Mouse (Mus musculus) activated CD4-positive, CD25-positive, alpha-beta regulatory T cell, adult 4 months (primary cell): ENCODE results near the gene Alox12b. TPM values are rescaled to one million over a fixed set of nuclear protein-coding genes. Genes with fewer than 3 reads are reported as not detected.
A peak's percentile ranks its signal among the peaks of the same experiment; 100 is the strongest.

Experiments
- ATAC-seq: one replicate; pipeline ENCODE4 v1.8.0; 2017
- polyA plus RNA-seq, 2 experiments: library from polyadenylated mRNA; unstranded; fragments of 100-300 nt; shearing (Covaris generic); gene quantifications; one replicate each; pipeline ENCODE4 v1.2.1; 2017

The Alox12b gene
- polyA plus RNA-seq, 2 experiments from 2014 or later, result not detected

DNA sequence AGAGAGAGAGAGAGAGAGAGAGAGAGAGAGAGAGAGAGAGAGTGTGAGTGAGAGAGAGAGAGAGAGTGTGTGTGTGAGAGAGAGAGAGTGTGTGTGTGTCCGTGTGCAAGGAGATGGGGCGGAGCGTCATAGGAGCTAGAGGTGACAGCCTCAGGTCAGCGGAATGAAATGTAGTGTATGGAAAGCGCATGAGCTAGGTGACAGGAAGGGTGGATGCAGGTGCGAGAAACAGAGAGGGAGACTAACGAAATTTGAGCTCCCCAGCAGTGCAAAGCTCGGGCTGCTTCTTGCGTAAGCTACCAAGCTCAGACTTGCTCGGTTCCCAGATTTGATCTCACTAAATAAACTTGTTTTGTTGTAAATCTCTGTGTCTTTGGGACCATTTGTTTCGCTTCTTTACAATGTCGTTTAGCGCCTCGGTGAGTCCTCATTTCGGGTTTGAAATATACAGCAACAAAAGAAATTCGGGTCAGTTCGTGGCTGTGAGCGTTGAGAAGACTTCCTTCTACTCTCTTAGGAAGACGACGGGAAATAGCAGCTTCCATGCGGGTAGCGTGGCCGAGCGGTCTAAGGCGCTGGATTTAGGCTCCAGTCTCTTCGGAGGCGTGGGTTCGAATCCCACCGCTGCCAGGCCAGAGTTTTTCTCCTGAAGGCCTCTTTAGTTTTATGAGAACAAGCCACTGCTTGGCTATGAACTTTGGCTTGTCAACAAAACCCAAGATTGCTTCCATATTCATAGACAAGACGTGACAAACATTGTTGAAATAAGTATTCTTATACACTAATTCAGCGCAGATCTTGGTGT lies 32.9 kb upstream of the Alox12b start:
- ATAC-seq, result peak; percentile 20

DNA sequence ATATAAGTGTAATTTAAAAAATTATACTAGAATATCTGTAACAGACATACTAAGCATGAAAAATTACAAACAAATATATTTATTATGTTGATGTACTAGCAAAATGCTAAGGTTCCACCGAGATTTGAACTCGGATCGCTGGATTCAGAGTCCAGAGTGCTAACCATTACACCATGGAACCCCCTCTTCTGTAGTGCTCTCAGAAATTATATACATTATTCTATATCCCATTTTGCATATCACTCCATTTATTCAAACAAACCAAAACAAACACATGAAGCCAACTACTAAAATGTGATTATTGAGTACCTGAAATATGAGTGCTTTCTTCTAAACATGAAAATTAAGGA lies 32.3 kb upstream of the Alox12b start:
- no peak for ATAC-seq

- peak; percentile 44 for ATAC-seq
These were observed 31.5 kb upstream of the Alox12b start for GRCm38 (mm10) chr11:69125041-69125851.

DNA sequence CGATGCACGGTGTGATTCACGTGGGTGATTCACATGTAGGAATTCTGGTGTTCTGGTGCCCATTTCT lies 31.1 kb upstream of the Alox12b start, which contains the start of gene Aloxe3:
TSS of gene Aloxe3 (plus strand) at position 45 of the 67 bp plus-strand sequence.
- ATAC-seq, result no peak

DNA sequence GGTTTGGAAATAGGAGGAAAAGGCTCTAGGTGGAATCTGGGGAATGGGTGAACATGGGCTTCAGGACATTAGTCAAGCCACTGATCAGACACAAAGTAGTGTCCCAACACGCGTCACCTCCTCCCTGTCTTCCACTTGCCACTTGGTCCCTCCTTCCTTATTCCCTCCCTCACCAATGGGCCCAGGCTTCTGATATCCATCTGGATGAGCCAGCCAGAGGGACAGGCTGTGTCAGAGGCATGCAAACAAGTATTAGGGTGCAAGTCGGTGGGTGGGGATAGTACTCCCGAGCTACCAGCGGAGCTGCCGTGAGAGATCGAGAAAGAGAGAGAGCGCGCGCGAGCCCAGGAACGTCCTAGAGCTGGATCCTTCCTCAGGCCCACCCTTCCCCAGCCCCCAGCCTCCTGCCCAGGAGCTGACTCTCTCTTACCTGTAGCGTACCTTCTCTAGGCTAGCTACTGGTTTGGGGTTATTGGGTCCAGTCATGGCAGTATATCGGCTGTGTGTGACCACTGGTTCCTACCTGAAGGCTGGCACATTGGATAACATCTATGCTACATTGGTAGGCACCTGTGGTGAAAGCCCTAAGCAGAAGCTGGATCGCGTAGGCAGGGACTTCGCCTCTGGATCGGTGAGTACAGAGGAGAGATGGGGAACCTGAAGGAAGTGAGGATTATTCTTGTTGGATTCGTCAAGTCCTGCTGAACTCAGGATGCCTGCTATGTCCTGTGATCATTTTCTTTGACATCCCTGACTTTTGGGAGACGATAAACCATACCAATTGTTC lies 30.7 kb upstream of the Alox12b start:
- no peak for ATAC-seq

DNA sequence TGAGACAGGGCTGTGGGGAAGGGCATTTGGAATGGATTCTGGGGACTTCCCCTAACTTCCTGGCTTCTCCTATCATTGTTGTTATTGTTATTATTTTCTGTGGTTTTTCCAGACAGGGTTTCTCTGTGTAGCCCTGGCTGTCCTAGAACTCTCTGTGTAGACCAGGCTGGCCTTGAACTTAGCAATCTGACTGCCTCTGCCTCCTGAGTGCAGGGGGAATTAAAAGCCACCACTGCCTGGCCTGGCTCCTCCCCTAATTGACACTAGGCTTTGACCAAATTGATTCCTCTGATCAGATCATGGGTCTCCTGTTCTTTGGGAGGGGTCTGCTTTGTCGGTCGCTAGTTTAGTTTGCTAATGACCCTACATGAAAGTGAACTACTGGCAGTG lies 30.1 kb upstream of the Alox12b start:
- no peak for ATAC-seq

DNA sequence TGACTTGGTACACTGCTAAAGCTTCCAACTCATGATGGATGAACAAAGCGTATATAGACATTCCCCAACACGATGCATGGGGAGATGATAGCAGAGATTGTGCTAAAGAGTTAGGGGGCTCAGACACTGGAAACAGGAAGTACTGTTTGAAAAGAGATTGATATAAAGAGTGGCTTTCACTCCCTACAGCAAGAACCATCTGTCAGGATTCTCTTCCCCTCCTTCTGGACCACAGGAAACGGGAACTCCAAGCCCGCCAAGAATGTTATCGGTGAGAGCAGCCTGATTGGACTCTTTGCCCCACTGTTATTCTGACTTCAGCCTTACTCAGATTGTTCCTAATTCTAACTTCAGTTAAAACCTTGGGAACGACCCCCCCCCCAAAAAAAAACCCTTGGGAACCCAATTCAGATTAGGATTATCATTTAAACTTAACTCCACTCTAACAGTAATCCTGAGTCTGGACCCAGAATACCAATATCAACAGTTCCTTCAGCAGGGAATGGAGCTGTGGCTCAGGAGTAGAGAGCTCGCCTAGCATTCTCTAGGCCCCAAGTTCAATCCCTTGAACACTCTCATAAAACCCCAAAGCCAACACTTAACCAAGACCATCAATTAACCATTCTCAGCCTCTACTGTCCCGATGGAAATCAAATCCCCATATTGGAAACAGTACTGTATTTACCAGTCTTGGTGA lies 28.2 kb upstream of the Alox12b start:
- ATAC-seq, result no peak

- no peak for ATAC-seq
These were observed 23.2 kb upstream of the Alox12b start for GRCm38 (mm10) chr11:69133566-69133922.

GRCm38 (mm10) chr11:69133923-69134621 lies 22.7 kb upstream of the Alox12b start:
- ATAC-seq, result no peak

GRCm38 (mm10) chr11:69134622-69134968 lies 22.2 kb upstream of the Alox12b start:
- ATAC-seq, result no peak

- no peak for ATAC-seq
These were observed 21.4 kb upstream of the Alox12b start for GRCm38 (mm10) chr11:69135361-69135760.

GRCm38 (mm10) chr11:69147546-69147945 lies 9.2 kb upstream of the Alox12b start:
- ATAC-seq, result no peak

DNA sequence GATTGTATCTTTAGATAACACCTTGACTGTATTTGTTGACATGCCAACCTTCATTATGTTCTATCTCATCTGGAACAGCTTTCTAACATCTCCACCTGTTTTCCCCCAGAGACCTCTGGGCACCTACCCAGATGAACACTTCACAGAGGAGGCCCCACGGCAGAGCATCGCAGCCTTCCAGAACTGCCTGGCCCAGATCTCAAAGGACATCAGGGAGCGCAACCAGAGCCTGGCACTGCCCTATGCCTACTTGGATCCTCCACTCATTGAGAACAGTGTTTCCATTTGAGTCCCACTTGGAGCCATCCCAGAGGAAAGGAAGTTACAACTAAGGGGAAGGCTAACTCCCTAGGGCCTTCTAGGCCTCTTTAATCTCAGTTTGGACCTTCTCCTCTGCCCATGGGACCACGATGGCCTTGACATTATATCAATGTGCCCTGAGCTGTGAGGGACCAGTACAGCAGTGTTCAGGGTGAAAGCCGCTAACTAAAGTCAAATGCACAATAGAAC lies 8.3 kb upstream of the Alox12b start:
- no peak for ATAC-seq

GRCm38 (mm10) chr11:69149728-69150127 lies 7.1 kb upstream of the Alox12b start:
- no peak for ATAC-seq

DNA sequence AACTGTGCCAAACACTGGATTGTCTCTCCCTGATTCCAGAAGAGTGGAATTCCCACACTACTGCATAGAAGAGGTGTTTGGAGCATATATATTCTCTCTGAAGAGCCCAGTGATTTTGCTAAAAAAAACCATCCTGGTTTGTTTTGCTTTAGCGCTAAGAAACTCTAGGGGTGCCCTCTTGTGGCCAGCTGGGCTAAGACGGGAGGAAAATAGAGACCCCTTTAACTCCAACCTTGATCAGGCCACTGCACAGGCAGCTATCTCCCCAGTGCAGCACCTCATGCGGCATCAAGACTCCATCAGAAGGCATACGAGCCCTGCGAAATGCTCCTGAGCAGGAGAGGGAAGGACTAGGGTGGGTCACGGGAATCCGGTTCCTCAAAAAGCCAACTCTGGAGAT lies 6.3 kb upstream of the Alox12b start:
- ATAC-seq, result no peak

DNA sequence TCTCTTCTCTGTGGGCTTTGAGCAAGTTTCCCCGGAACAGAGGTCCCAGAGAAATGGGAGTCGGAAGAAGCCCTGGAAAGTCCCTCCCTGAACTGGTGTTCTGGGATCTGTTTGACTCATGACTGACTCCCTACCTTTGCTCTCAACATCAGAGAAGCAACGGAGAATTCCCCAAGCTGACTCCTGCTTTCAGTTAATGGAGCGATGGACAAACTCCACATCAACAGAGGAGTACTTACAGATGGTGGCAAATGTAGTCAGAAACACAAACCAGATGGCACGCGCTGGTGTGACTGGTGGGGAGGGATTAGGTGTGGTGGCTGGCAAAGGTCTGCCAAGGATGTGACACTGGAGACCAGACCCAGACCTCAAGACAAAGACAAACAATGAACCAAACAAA lies 5.8 kb upstream of the Alox12b start:
- ATAC-seq, result no peak

GRCm38 (mm10) chr11:69153831-69154230 lies 3.0 kb upstream of the Alox12b start:
- no peak for ATAC-seq

- ATAC-seq, result no peak
These were observed 1.4 kb upstream of the Alox12b start for GRCm38 (mm10) chr11:69155351-69155750.

- ATAC-seq, result no peak
These were observed 12.5 kb downstream of the Alox12b start for GRCm38 (mm10) chr11:69169313-69169712.

DNA sequence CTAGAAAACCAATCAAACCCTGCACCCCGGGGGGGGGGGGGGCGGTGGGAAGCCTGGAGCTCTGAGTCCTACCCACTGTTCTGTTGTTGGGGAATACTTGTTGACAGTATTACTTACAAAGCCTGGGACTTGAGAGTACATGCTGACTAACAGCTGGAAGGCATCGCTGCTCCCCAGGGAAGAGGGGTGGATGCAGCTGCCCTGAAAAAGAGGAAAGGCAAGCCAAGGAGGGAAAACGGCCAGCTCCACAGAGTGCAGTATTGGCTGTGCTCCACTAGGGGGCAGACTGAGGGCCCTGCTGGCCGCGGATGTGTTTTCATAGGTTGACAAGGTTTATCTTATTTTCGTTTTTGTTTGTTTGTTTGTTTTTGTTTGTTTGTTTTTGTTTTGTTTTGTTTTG lies 14.8 kb downstream of the Alox12b start:
- ATAC-seq, result no peak

- ATAC-seq, result no peak
These were observed 15.8 kb downstream of the Alox12b start for GRCm38 (mm10) chr11:69172606-69173005.

GRCm38 (mm10) chr11:69174722-69175121 lies 17.9 kb downstream of the Alox12b start:
- no peak for ATAC-seq

GRCm38 (mm10) chr11:69178525-69178924 lies 21.7 kb downstream of the Alox12b start:
- no peak for ATAC-seq
